In genomic region chr10:38269136-38269535, GRCm38 (mm10) we compare ENCODE assay signal across 11 mouse cellular contexts.
A peak's percentile ranks its signal among the peaks of the same experiment; 100 is the strongest.
DNase-seq lines count a peak whose midpoint lies in the region; ATAC-seq and TF ChIP-seq lines count a peak whose summit lies in the region.
"Had no signal": no experiment of that assay in that cellular context is flagged by ENCODE, and none has a peak within 500 bp of the region (broad histone marks: within the 10 kb centered on the region; RNA-seq: fewer than 3 reads in every experiment).

No protein-coding gene starts in this region.

- no peak for TF ChIP-seq POLR2A in heart, adult 2 months (IDR thresholded peaks at IDR 0.05; ENCODE audit: insufficient read depth, low read depth, low read length)

- no peak overlapping the region for H3K9ac ChIP-seq in heart, adult 2 months (ENCODE audit: low read depth, low read length)
- no peak overlapping the region for H3K9ac ChIP-seq in midbrain, embryonic 14.5 days (replicated peaks; ENCODE audit: low read length)
- H3K9ac ChIP-seq: limb, embryonic 13.5 days had no signal

- 89% methylated on average over 1 of the region's 1 CpGs for WGBS in heart, adult 2 months
- WGBS in heart, embryonic 10.5 days = 79% methylated on average over 1 of the region's 1 CpGs
- 100% methylated on average over 1 of the region's 1 CpGs for WGBS in limb, embryonic 10.5 days
- WGBS in midbrain, embryonic 14.5 days = 92% methylated on average over 1 of the region's 1 CpGs

- no peaks in the 10 kb centered on the region for H3K36me3 ChIP-seq in heart, adult 2 months (ENCODE audit: control insufficient read depth, insufficient read depth, low read length)
- H3K36me3 ChIP-seq in heart, embryonic 10.5 days = no peaks in the 10 kb centered on the region
- H3K36me3 ChIP-seq in limb, embryonic 10.5 days = no peaks in the 10 kb centered on the region
- no peaks in the 10 kb centered on the region for H3K36me3 ChIP-seq in midbrain, embryonic 14.5 days (ENCODE audit: control insufficient read depth, insufficient read depth, low read length)
- H3K36me3 ChIP-seq: limb, embryonic 13.5 days had no signal

- no peak overlapping the region for H3K4me3 ChIP-seq in heart, adult 2 months
- no peak overlapping the region for H3K4me3 ChIP-seq in heart, embryonic 10.5 days
- no peak overlapping the region for H3K4me3 ChIP-seq in limb, embryonic 10.5 days
- no peak overlapping the region for H3K4me3 ChIP-seq in midbrain, embryonic 14.5 days (replicated peaks; ENCODE audit: low read depth, low read length)
- H3K4me3 ChIP-seq: limb, embryonic 13.5 days had no signal

- TF ChIP-seq CTCF in heart, adult 2 months (IDR thresholded peaks at IDR 0.05) = peak; percentile 68
- TF ChIP-seq CTCF in Patski (IDR thresholded peaks at IDR 0.05) = peak; percentile 56

- CTCF ChIA-PET in Patski (lab: Charles Lee) = interaction anchor here (1.7 kb wide), 1 partner anchor 8 kb away, joined by 3 read pairs; no protein-coding TSS in a partner anchor

- no peaks in the 10 kb centered on the region for H3K79me2 ChIP-seq in heart, adult 2 months (replicated peaks; ENCODE audit: control insufficient read depth, insufficient read depth, low read length)

- intact Hi-C loops in heart, adult 2 months (cut with DNase I) = loop anchor here (5.0 kb wide), 3 partner anchors 1132 to 1257 kb away; partner anchors contain the start of gene Marcks
- intact Hi-C loops in heart, postnatal 36 days (cut with DNase I) = loop anchor here (5.0 kb wide), 3 partner anchors 1132 to 1252 kb away; partner anchors contain the start of gene Marcks

- POLR2A ChIA-PET in Patski (lab: Charles Lee) = no interaction called here

- no peaks in the 10 kb centered on the region for H3K27me3 ChIP-seq in heart, adult 2 months (ENCODE audit: control insufficient read depth, insufficient read depth, low read length)
- no peaks in the 10 kb centered on the region for H3K27me3 ChIP-seq in heart, embryonic 10.5 days (ENCODE audit: insufficient read depth, poor library complexity, severe bottlenecking)
- no peaks in the 10 kb centered on the region for H3K27me3 ChIP-seq in Patski
- no peaks in the 10 kb centered on the region for H3K27me3 ChIP-seq in limb, embryonic 10.5 days (ENCODE audit: low read depth, poor library complexity, severe bottlenecking)
- no peaks in the 10 kb centered on the region for H3K27me3 ChIP-seq in midbrain, embryonic 14.5 days (ENCODE audit: control insufficient read depth, insufficient read depth, low read length)
- H3K27me3 ChIP-seq: limb, embryonic 13.5 days had no signal

- ATAC-seq in Patski = no peak
- no peak for ATAC-seq in midbrain, embryonic 14.5 days (ENCODE audit: low FRiP score, low TSS enrichment)
- no peak for ATAC-seq in inflammation-experienced regulatory T-cells, adult 6 months
- ATAC-seq: activated CD4-positive, CD25-positive, alpha-beta regulatory T cell, adult 4 months; forebrain, embryonic 16.5 days had no signal

- DNase-seq in heart, adult 2 months = peak; percentile 2 to 18
- DNase-seq in heart, embryonic 10.5 days (ENCODE audit: low spot score) = no peak
- DNase-seq in 3T3-L1 (ENCODE audit: low read depth, low spot score) = peak; percentile 67
- peak; percentile 7 for DNase-seq in Patski (ENCODE audit: low read depth, low spot score)
- peak; percentile 3 to 20 for DNase-seq in heart, postnatal 36 days
- no peak for DNase-seq in limb, embryonic 10.5 days (ENCODE audit: low spot score)
- DNase-seq in midbrain, embryonic 14.5 days = no peak

- no peak overlapping the region for H3K4me2 ChIP-seq in midbrain, embryonic 14.5 days (ENCODE audit: low read length)
- H3K4me2 ChIP-seq: limb, embryonic 13.5 days had no signal

- in situ Hi-C loops in Patski (cut with MboI; ENCODE audit: low pct_unique_long_range_greater_than_20kb) = loop anchor here (5.0 kb wide), 1 partner anchor 1132 kb away; the partner anchor contains the start of gene Marcks

- no peaks in the 10 kb centered on the region for H3K9me3 ChIP-seq in heart, embryonic 10.5 days
- H3K9me3 ChIP-seq in limb, embryonic 10.5 days (replicated peaks) = no peaks in the 10 kb centered on the region
- no peaks in the 10 kb centered on the region for H3K9me3 ChIP-seq in midbrain, embryonic 14.5 days (ENCODE audit: control insufficient read depth, low read length)
- H3K9me3 ChIP-seq: limb, embryonic 13.5 days had no signal

- TF ChIP-seq EP300 in heart, adult 2 months (IDR thresholded peaks at IDR 0.05; ENCODE audit: insufficient read depth, low read depth, low read length) = no peak

- H3K27ac ChIP-seq in heart, adult 2 months = no peak overlapping the region
- H3K27ac ChIP-seq in heart, embryonic 10.5 days = no peak overlapping the region
- H3K27ac ChIP-seq in limb, embryonic 10.5 days = no peak overlapping the region
- H3K27ac ChIP-seq in midbrain, embryonic 14.5 days (replicated peaks; ENCODE audit: low read depth, low read length) = no peak overlapping the region
- H3K27ac ChIP-seq: limb, embryonic 13.5 days had no signal

- H3K4me1 ChIP-seq in heart, adult 2 months (ENCODE audit: control insufficient read depth, insufficient read depth, low read length) = no peaks in the 10 kb centered on the region
- no peaks in the 10 kb centered on the region for H3K4me1 ChIP-seq in heart, embryonic 10.5 days
- no peaks in the 10 kb centered on the region for H3K4me1 ChIP-seq in limb, embryonic 10.5 days
- no peaks in the 10 kb centered on the region for H3K4me1 ChIP-seq in midbrain, embryonic 14.5 days (ENCODE audit: control insufficient read depth, insufficient read depth, low read length)
- H3K4me1 ChIP-seq: limb, embryonic 13.5 days had no signal

Comparison
In these comparisons a context has a peak if more than half of its experiments do, and no peak if none do; other contexts are left out.
1. DNase-seq: peak in heart, adult 2 months (2 of 2), 3T3-L1 (single experiment), Patski (single experiment) and heart, postnatal 36 days (2 of 2); none in heart, embryonic 10.5 days (single experiment), limb, embryonic 10.5 days (single experiment) and midbrain, embryonic 14.5 days (single experiment).